Mouse (Mus musculus): Measurements from ENCODE around the gene C2cd2l. TPM values are rescaled to one million over a fixed set of nuclear protein-coding genes. Genes with fewer than 3 reads are reported as not detected.
"Not testable (repeated sequence)": the region's sequence is repeated elsewhere in the genome, so short reads cannot be mapped to it uniquely, and the experiment has no call there.

The C2cd2l gene
- polyA plus RNA-seq, 1 experiment from 2014 or later, result 7.9 TPM

DNA sequence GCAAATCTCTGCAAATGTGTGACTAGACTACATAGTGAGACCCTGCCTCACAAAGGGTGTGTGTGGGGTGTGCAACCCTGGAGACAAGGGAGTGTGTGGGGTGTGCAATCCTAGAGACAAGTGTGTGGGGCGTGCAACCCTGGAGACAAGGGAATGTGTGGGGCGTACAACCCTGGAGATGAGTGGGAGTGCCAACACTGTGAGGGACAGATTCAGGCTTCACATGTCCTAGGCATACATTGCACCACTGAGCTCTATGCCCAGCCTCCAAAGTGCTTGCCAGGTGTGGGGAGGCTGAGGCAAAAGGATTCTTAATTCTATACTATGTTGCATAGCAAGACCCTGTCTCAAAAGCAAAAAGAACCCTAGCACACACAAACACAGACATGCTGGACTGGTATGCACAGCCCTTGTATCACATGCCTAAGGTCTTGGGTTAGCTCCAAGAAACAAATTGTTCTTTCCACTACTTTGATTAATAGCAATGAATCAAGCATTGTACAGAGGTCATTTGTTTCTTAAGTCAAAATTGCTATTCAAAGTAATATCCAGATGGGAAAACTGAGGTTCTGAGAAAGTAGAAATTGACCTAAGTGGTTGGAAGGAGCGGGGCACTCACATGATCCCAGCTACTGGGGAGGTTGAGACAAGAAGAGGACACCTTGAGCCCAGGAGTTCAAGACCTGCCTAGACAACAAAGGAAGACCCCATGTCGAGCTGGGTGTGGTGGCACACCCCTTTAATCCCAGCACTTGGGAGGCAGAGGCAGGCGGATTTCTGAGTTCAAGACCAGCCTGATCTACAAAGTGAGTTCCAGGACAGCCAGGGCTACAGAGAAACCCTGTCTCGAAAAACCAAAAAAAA, 25.7 kb upstream of the C2cd2l start:
- H3K4me3 ChIP-seq (replicated peaks), result no peak overlapping the region
- peaks cover 13% of the 10 kb centered on the region for H3K4me1 ChIP-seq
- WGBS, result 85% methylated on average over 6 of the region's 6 CpGs
- no peaks in the 10 kb centered on the region for H3K27me3 ChIP-seq (replicated peaks)
- H3K9ac ChIP-seq, result no peak overlapping the region
- peaks cover 28% of the 10 kb centered on the region for H3K36me3 ChIP-seq
- no peak for ATAC-seq (ENCODE audit: insufficient read depth, low FRiP score, low read depth)
- no peak overlapping the region for H3K4me2 ChIP-seq
- H3K9me3 ChIP-seq, result no peaks in the 10 kb centered on the region
- H3K27ac ChIP-seq, result no peak overlapping the region

DNA sequence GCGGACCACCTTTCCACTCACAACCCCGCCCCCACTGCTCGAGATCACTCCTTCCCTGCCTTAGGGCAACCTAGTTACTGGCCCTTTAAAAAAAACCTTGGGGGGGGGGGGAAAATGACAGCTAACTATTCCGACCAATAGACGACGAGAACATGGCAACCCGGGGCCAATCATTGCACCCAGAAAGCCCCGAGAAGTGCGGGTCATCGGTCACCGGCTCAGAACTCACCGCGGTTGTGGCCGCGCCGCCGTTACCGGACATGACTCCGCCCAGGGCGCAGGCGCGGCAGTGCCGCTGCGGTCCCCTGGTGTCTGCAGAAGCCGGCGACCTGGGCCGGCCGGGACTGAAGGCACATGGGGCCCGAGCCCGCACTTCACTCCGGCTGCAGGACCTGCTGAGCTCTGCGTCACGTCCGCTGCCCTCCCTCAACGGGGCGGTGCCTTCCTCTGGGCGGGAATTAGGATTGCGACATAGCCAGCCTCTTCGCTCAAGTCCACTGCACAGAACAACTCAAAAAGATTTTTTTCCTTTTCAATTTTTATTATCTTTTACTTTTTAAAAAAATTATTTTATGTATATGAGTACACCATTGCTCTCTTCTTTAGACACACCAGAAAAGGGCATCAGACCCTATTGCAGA, 23.8 kb upstream of the C2cd2l start, which contains the start of gene Hmbs:
TSS of gene Hmbs (minus strand) at position 448 of the 641 bp plus-strand sequence.
- peaks cover 20% of the 10 kb centered on the region for H3K36me3 ChIP-seq
- peaks cover 13% of the 10 kb centered on the region for H3K4me1 ChIP-seq
- H3K27ac ChIP-seq, result peak within 1 kb of the TSS; percentile 100
- peak; percentile 93 for ATAC-seq (ENCODE audit: insufficient read depth, low FRiP score, low read depth)
- H3K9ac ChIP-seq, result peak within 1 kb of the TSS; percentile 90
- H3K9me3 ChIP-seq, result no peaks in the 10 kb centered on the region
- H3K4me3 ChIP-seq (replicated peaks), result peak within 1 kb of the TSS; percentile 97
- WGBS, result under 1% methylated on average over 39 of the region's 39 CpGs
- H3K4me2 ChIP-seq, result peak within 1 kb of the TSS; percentile 80
- H3K27me3 ChIP-seq (replicated peaks), result no peaks in the 10 kb centered on the region

DNA sequence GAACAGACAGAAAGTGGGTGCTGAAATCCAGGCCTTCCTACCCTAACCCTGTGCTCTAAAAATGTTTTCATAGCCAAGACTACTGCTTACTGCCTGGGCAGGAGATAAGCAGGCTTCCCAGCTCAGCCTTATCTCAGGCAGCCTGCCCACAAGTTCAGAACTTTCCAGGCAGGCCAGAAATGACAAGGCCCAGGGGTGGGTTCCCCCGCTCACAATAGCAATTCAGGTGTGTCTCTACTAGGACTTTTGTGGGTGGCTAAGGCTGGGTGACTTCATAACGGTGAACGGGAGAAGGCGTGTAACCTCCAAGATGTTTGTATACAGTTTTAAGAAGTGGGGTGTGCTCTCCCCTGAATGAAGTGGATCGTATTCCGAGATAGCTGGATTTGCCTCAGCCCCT, 23.2 kb upstream of the C2cd2l start:
- 10% methylated on average over 6 of the region's 6 CpGs for WGBS

DNA sequence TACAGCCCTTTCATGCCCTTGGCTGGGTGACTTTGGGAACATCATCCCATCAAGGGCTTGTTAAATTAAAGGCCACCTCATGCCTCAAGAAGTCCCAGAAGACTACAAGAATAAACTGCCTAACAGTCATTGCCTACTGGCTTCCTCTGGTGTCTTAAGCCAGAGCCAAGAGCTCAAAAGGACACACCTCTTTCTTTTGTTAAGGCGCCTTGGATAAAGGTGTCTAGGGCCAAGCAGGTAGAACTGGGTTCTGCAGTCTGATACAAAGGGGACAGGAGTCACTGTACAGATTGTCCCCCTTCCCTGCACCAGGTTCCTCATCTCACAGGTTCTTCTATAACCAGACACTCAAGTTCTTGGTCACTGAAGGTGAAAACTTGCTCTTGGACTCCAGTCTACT, 22.5 kb upstream of the C2cd2l start:
- Histone ChIP-seq H3K27ac (peak overlapping the region; percentile 100), H3K4me3 (replicated peaks) (no peak overlapping the region), H3K4me2 (peak overlapping the region; percentile 80), H3K36me3 (peaks cover 13% of the 10 kb centered on the region), H3K4me1 (peaks cover 16% of the 10 kb centered on the region), H3K9me3 (no peaks in the 10 kb centered on the region), H3K27me3 (replicated peaks) (no peaks in the 10 kb centered on the region), H3K9ac (peak overlapping the region; percentile 52; the same call in 1 of the 2 replicates)
- ATAC-seq (ENCODE audit: insufficient read depth, low FRiP score, low read depth), result no peak
- WGBS, result 75% methylated on average over 1 of the region's 1 CpGs

More for the DNA sequence above, 23.2 kb upstream of the C2cd2l start:
- Histone ChIP-seq H3K27ac (peak overlapping the region; percentile 100), H3K27me3 (replicated peaks) (no peaks in the 10 kb centered on the region), H3K36me3 (peaks cover 19% of the 10 kb centered on the region), H3K4me3 (replicated peaks) (peak overlapping the region; percentile 97), H3K4me1 (peaks cover 13% of the 10 kb centered on the region), H3K4me2 (peak overlapping the region; percentile 80), H3K9ac (peak overlapping the region; percentile 52; the same call in 1 of the 2 replicates), H3K9me3 (no peaks in the 10 kb centered on the region)
- ATAC-seq (ENCODE audit: insufficient read depth, low FRiP score, low read depth), result peak; percentile 72

DNA sequence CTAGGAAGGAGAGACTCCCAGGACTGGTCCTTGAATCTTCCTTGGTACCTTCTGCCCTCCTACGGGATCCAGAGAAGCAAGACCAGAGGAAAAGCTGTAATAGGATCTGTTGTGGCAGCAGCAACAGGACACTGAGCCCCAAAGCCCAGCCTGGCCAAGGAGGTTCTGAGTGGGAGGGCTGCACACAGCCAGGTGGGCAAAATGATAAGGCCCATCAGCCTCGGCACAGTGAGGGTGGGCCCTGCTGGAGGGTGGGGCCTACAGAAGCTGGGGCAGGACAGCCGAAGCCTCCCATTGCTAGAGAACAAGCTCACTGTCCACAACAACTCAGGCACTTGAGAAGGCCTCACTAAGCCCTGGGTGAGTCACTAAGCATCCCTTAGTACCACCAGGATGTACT, 22.1 kb upstream of the C2cd2l start:
- no peaks in the 10 kb centered on the region for H3K27me3 ChIP-seq (replicated peaks)
- 66% methylated on average over 3 of the region's 3 CpGs for WGBS
- H3K4me3 ChIP-seq (replicated peaks), result peak overlapping the region; percentile 16
- ATAC-seq (ENCODE audit: insufficient read depth, low FRiP score, low read depth), result peak; percentile 70; the same call in 1 of the 2 replicates
- H3K9ac ChIP-seq, result no peak overlapping the region
- H3K36me3 ChIP-seq, result peaks cover 11% of the 10 kb centered on the region
- peaks cover 20% of the 10 kb centered on the region for H3K4me1 ChIP-seq
- peak overlapping the region; percentile 80 for H3K4me2 ChIP-seq
- H3K9me3 ChIP-seq, result no peaks in the 10 kb centered on the region
- peak overlapping the region; percentile 100; the same call in 1 of the 2 replicates for H3K27ac ChIP-seq

DNA sequence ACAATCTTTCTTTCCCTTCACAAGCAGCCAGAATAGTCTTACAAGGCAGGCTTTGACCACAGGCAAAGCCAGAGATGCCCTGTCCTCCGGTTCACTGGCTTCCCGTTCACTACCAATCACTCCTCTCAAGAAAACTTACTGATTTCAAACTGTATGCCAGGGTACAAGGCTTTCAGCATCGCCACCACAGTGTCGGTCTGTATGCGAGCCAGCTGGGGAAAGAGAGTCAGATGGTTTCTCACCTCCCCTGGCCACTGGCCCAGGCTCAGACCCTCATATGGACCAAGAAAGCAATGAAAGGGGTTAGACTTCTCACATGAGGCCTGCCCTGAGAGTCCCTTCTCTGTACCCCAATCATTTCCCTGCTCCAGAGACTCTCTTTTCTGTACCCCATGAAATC, 21.4 kb upstream of the C2cd2l start:
- H3K4me3 ChIP-seq (replicated peaks), result peak overlapping the region; percentile 16
- ATAC-seq (ENCODE audit: insufficient read depth, low FRiP score, low read depth), result no peak
- peaks cover 15% of the 10 kb centered on the region for H3K36me3 ChIP-seq
- no peaks in the 10 kb centered on the region for H3K27me3 ChIP-seq (replicated peaks)
- H3K9ac ChIP-seq, result no peak overlapping the region
- H3K4me1 ChIP-seq, result peaks cover 27% of the 10 kb centered on the region
- H3K27ac ChIP-seq, result peak overlapping the region; percentile 100; the same call in 1 of the 2 replicates
- WGBS, result 88% methylated on average over 5 of the region's 5 CpGs
- H3K4me2 ChIP-seq, result no peak overlapping the region
- no peaks in the 10 kb centered on the region for H3K9me3 ChIP-seq

DNA sequence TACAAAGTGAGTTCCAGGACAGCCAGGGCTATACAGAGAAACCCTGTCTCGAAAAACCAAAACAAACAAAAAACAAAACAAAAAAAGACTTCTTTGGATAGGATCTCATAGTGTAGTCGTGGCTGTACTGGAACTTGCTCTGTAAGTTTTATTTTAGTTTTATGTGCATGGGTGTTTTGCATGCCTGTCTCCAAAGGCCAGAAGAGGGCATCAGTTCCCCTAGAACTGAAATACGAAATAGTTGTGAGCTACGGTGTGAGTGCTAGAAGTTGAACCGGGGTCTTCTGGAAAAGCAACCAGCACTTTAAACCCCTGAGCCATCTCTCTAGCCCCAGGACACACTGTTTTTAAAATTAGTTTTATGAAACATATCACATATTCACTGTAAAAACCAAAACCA, 18.5 kb upstream of the C2cd2l start:
- Histone ChIP-seq H3K4me3 (replicated peaks) (no peak overlapping the region), H3K27ac (no peak overlapping the region), H3K36me3 (peaks cover 19% of the 10 kb centered on the region), H3K4me1 (peaks cover 27% of the 10 kb centered on the region), H3K27me3 (replicated peaks) (no peaks in the 10 kb centered on the region), H3K9me3 (no peaks in the 10 kb centered on the region), H3K9ac (no peak overlapping the region), H3K4me2 (no peak overlapping the region)
- WGBS, result 84% methylated on average over 5 of the region's 5 CpGs
- no peak for ATAC-seq (ENCODE audit: insufficient read depth, low FRiP score, low read depth)

DNA sequence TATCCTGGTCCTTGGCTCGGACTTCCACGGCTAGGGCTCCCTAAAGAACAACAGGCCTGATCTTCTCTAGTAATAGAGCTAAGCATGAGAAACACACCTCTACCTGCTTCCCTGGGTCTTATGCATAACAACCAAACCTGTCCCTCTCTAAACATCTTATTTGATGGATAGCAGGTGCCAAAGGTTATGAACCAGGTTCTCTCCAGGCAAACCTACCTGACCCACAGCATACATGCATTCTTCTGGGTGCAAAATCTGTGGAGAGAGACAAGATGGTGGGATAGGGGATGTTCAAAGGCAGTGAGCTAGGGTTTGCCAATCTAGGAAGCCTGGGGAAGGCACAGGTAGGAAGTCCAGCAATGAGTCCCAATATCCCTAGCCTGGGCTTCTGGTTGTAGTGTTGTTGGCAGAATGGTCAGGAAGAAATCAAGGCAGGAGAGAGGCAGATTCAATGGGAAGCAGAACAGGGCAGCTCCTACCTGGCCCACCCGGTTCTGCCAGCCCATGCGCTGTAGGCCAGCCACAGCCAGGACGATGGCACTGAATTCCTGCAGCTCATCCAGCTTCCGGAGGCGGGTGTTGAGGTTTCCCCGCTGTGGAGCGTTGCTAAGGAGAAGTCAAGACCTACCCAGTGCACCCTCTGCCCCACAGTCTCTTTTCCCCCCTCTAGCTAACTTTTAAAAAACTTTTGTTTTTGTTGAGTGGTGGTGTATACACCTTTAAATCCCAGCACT, 17.5 kb upstream of the C2cd2l start:
- H3K4me1 ChIP-seq, result peaks cover 18% of the 10 kb centered on the region
- H3K9ac ChIP-seq, result no peak overlapping the region
- ATAC-seq (ENCODE audit: insufficient read depth, low FRiP score, low read depth), result no peak
- peaks cover 29% of the 10 kb centered on the region for H3K36me3 ChIP-seq
- H3K27me3 ChIP-seq (replicated peaks), result no peaks in the 10 kb centered on the region
- peak overlapping the region; percentile 59 for H3K4me2 ChIP-seq
- WGBS, result 72% methylated on average over 9 of the region's 9 CpGs
- peak overlapping the region; percentile 76 for H3K4me3 ChIP-seq (replicated peaks)
- peak overlapping the region; percentile 31; the same call in 1 of the 2 replicates for H3K27ac ChIP-seq
- no peaks in the 10 kb centered on the region for H3K9me3 ChIP-seq

DNA sequence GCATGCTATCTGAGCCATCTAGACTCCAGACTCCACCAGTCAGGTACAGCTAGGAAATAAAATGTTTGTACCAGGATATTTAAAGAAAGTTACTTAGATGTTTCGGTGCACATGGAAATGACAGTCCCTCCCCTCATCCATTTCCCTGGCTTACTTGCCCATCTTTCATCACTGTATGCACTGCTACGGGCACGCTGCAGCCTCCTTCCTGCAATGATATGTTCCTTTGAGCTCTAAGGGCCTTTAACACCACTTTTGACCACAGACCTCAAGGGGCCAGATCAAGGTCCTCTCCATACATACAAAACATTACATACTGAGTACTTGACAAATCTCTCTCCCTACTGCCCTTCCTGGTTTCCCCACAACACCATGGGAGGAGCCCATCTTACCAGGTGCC, 16.9 kb upstream of the C2cd2l start:
- no peak overlapping the region; the same call in 1 of the 2 replicates for H3K27ac ChIP-seq

DNA sequence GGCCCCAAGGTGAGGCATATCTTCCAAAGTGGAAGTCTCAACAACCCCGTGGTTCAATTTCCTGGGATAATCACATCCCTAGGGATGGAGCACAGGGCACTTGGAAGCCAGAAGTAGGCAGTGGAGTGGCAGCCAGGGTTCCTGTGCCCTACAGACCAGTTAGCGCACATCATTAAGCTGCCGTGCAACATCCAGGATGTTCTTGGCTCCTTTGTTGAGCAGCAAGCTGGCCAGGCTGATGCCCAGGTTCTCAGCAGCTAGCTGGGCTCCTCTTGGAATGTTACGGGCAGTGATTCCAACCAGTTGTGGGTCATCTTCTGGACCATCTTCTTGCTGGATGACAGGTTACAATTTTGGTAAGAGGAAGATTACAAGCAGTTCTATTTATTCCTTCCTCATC, 16.4 kb upstream of the C2cd2l start:
- H3K9me3 ChIP-seq; ATAC-seq (ENCODE audit: insufficient read depth, low FRiP score, low read depth); H3K9ac ChIP-seq; H3K27me3 ChIP-seq (replicated peaks); H3K27ac ChIP-seq: not testable (repeated sequence)
- Histone ChIP-seq H3K36me3 (peaks cover 37% of the 10 kb centered on the region), H3K4me1 (peaks cover 14% of the 10 kb centered on the region), H3K4me2 (peak overlapping the region; percentile 59), H3K4me3 (replicated peaks) (peak overlapping the region; percentile 76)
- WGBS, result 30% methylated on average over 4 of the region's 4 CpGs

More for the DNA sequence above, 16.9 kb upstream of the C2cd2l start:
- peak overlapping the region; percentile 76 for H3K4me3 ChIP-seq (replicated peaks)
- ATAC-seq (ENCODE audit: insufficient read depth, low FRiP score, low read depth), result no peak
- H3K9me3 ChIP-seq, result no peaks in the 10 kb centered on the region
- 61% methylated on average over 3 of the region's 3 CpGs for WGBS
- H3K27me3 ChIP-seq (replicated peaks), result no peaks in the 10 kb centered on the region
- peak overlapping the region; percentile 59 for H3K4me2 ChIP-seq
- H3K9ac ChIP-seq, result no peak overlapping the region; the same call in 1 of the 2 replicates
- peaks cover 33% of the 10 kb centered on the region for H3K36me3 ChIP-seq
- H3K4me1 ChIP-seq, result peaks cover 14% of the 10 kb centered on the region

DNA sequence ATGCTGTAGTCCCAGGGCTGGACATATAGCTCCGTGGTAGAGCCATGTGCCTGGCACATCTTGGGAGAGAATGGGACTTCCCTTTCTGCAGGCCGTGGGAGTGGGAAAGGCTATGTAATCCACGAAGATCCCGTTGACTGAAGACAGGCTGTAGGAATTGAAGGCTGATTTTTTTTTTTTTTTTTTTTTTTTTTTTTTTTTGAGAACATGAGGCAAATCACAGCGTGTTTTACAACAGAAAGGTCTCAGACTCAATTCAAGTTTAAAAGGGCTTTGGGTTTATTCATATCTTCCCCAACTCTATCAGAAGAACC, 16.0 kb upstream of the C2cd2l start:
- Histone ChIP-seq H3K27me3 (replicated peaks) (no peaks in the 10 kb centered on the region), H3K9me3 (no peaks in the 10 kb centered on the region), H3K4me2 (peak overlapping the region; percentile 59), H3K4me3 (replicated peaks) (peak overlapping the region; percentile 76), H3K4me1 (peaks cover 14% of the 10 kb centered on the region), H3K36me3 (peaks cover 42% of the 10 kb centered on the region), H3K27ac (peak overlapping the region; percentile 97), H3K9ac (peak overlapping the region; percentile 91)
- no peak for ATAC-seq (ENCODE audit: insufficient read depth, low FRiP score, low read depth)
- WGBS, result 0% methylated on average over 5 of the region's 5 CpGs
